Mouse (Mus musculus): ENCODE data around the gene Cdc7. TPM values are rescaled to one million over a fixed set of nuclear protein-coding genes. Genes with fewer than 3 reads are reported as not detected.

The Cdc7 gene
- polyA plus RNA-seq, 1 experiment from 2014 or later = 45.6 TPM

- H3K27ac ChIP-seq (replicated peaks) = no peak overlapping the region
- WGBS = 46% methylated on average over 5 of the region's 5 CpGs
- ATAC-seq (ENCODE audit: low FRiP score, low read depth) = no peak
Observed at GRCm38 (mm10) chr5:106995886-106996538, 31.9 kb downstream of the Cdc7 start.

GRCm38 (mm10) chr5:106996539-106997244, 32.6 kb downstream of the Cdc7 start:
- no peak overlapping the region for H3K9ac ChIP-seq (replicated peaks)
- H3K4me1 ChIP-seq = peaks cover 2% of the 10 kb centered on the region; the same call in 1 of the 2 replicates
- H3K9me3 ChIP-seq = no peaks in the 10 kb centered on the region
- 74% methylated on average over 7 of the region's 7 CpGs for WGBS
- no peaks in the 10 kb centered on the region for H3K36me3 ChIP-seq
- no peak for ATAC-seq (ENCODE audit: low FRiP score, low read depth)
- H3K4me3 ChIP-seq = no peak overlapping the region
- H3K27me3 ChIP-seq = 0 out of 2 replicates have a peak, but pooled peaks cover 3% of the 10 kb centered on the region
- H3K27ac ChIP-seq (replicated peaks) = no peak overlapping the region
- no peak overlapping the region for H3K4me2 ChIP-seq (replicated peaks)

More at GRCm38 (mm10) chr5:106995886-106996538, 31.9 kb downstream of the Cdc7 start:
- Histone ChIP-seq H3K27me3 (no peaks in the 10 kb centered on the region), H3K4me3 (no peak overlapping the region), H3K4me2 (replicated peaks) (no peak overlapping the region), H3K4me1 (no peaks in the 10 kb centered on the region), H3K36me3 (no peaks in the 10 kb centered on the region), H3K9ac (replicated peaks) (no peak overlapping the region), H3K9me3 (no peaks in the 10 kb centered on the region)

DNA sequence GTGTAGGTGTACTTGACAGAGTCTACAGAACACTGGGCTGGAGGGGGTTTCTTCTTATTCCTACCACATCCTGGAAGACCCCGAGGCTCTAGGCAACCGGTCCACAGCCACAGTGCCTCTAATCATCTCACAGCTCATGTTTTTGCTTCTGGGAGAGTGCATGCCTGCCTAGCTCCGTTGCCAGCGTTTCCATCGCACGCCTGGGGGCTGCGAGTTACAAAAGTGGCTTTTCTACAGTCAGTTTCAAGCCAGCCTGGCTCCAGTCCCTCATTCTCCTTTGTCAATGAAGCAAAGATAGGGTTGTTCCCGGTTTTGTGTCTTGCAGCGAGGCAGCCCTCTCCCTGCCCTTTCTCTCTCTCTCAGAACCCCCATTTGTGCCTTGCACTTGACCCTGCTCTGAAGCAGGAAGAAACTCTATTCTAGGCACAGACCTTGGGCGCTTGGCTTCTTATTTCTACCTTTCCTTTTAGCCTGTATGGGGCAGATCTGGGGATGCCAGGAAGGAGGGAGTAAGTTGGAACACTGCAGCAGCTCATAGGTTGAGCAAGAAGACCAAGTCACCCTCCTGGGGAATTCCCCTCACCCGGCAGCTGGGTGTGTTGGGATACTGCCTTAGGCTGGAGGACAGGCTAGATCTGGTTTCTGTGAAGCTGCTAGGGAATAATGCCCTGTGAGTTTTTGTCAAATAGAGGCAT, 37.4 kb downstream of the Cdc7 start:
- no peak overlapping the region for H3K4me2 ChIP-seq (replicated peaks)
- H3K27ac ChIP-seq (replicated peaks) = no peak overlapping the region
- ATAC-seq (ENCODE audit: low FRiP score, low read depth) = no peak
- WGBS = 44% methylated on average over 11 of the region's 11 CpGs
- no peak overlapping the region for H3K9ac ChIP-seq (replicated peaks)
- H3K9me3 ChIP-seq = 0 out of 2 replicates have a peak, but pooled peaks cover 5% of the 10 kb centered on the region
- H3K27me3 ChIP-seq = peaks cover 7% of the 10 kb centered on the region; the same call in 1 of the 2 replicates
- H3K4me1 ChIP-seq = peaks cover 2% of the 10 kb centered on the region; the same call in 1 of the 2 replicates
- no peaks in the 10 kb centered on the region for H3K36me3 ChIP-seq
- H3K4me3 ChIP-seq = no peak overlapping the region

GRCm38 (mm10) chr5:107002091-107002416, 37.9 kb downstream of the Cdc7 start:
- Histone ChIP-seq H3K36me3 (no peaks in the 10 kb centered on the region), H3K9ac (replicated peaks) (no peak overlapping the region), H3K4me3 (no peak overlapping the region), H3K27ac (replicated peaks) (no peak overlapping the region), H3K27me3 (peaks cover 7% of the 10 kb centered on the region; the same call in 1 of the 2 replicates), H3K9me3 (0 out of 2 replicates have a peak, but pooled peaks cover 5% of the 10 kb centered on the region), H3K4me1 (peaks cover 2% of the 10 kb centered on the region; the same call in 1 of the 2 replicates), H3K4me2 (replicated peaks) (no peak overlapping the region)
- 22% methylated on average over 5 of the region's 5 CpGs for WGBS
- no peak for ATAC-seq (ENCODE audit: low FRiP score, low read depth)

GRCm38 (mm10) chr5:107009721-107010120, 45.6 kb downstream of the Cdc7 start:
- Histone ChIP-seq H3K27me3 (no peaks in the 10 kb centered on the region), H3K4me2 (replicated peaks) (no peak overlapping the region), H3K4me1 (peaks cover under 1% of the 10 kb centered on the region; the same call in 1 of the 2 replicates), H3K36me3 (no peaks in the 10 kb centered on the region), H3K9ac (replicated peaks) (no peak overlapping the region), H3K27ac (replicated peaks) (no peak overlapping the region), H3K9me3 (0 out of 2 replicates have a peak, but pooled peaks cover 5% of the 10 kb centered on the region), H3K4me3 (no peak overlapping the region)
- ATAC-seq (ENCODE audit: low FRiP score, low read depth) = no peak
- 95% methylated on average over 3 of the region's 3 CpGs for WGBS

DNA sequence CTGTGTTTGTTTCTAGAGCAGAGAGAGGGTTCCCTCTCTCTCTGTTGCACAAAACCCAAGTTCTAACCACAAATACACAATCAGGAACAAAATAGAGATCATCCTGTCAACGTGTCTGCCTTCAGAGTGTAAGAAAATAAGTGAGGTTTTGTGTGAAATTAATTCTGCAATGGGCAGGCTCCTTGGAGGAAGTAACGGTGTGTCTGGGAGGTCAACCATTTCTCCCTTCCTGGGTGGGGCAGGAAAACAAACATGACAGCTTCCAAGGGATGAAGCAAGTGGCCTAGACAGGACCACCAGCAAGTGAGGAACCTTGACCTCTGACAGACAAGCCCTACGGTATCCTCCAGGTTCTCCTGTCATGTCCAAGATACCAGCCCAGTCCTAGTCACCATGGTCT, 46.2 kb downstream of the Cdc7 start:
- no peaks in the 10 kb centered on the region for H3K27me3 ChIP-seq
- ATAC-seq (ENCODE audit: low FRiP score, low read depth) = no peak
- H3K36me3 ChIP-seq = no peaks in the 10 kb centered on the region
- H3K4me3 ChIP-seq = no peak overlapping the region
- 0 out of 2 replicates have a peak, but pooled peaks cover 5% of the 10 kb centered on the region for H3K9me3 ChIP-seq
- H3K4me1 ChIP-seq = peaks cover 6% of the 10 kb centered on the region; the same call in 1 of the 2 replicates
- WGBS = 82% methylated on average over 3 of the region's 3 CpGs
- no peak overlapping the region for H3K27ac ChIP-seq (replicated peaks)
- H3K9ac ChIP-seq (replicated peaks) = no peak overlapping the region
- no peak overlapping the region for H3K4me2 ChIP-seq (replicated peaks)

DNA sequence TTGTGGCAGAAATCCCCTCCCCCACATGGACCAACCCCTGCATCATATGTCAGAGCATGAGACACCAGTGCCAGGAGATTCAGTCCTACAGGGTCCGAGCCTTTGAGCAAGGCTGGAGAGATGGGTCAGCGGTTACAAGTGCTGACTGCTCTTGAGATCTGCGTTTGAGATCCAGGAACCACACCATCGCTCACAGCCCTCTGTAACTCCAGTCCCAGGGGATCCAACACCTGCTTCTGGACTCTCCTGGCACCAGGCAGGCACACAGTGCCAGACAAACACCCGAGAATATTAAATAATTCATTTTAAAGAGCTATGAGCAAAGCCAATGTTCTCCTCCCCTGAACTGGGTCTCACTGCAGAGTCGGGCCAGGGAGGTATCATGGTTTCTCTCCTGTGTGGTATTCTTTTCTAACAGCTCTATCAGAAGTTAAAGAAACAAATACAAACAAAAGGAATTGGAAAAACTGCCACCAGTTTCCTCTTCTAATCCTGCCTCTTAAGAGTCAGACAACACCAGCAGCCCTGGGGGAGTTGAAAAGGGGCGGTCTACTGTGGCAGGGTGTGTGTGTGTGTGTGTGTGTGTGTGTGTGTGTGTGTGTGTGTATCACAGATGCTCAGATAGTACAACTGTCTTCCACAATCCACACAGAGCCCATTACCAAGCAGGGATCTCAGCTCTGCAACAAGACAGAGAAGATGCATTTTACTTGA, 47.4 kb downstream of the Cdc7 start:
- H3K27me3 ChIP-seq = no peaks in the 10 kb centered on the region
- peaks cover 8% of the 10 kb centered on the region; the same call in 1 of the 2 replicates for H3K4me1 ChIP-seq
- no peak for ATAC-seq (ENCODE audit: low FRiP score, low read depth)
- no peaks in the 10 kb centered on the region for H3K36me3 ChIP-seq
- H3K9ac ChIP-seq (replicated peaks) = no peak overlapping the region
- no peak overlapping the region for H3K4me3 ChIP-seq
- no peak overlapping the region for H3K4me2 ChIP-seq (replicated peaks)
- WGBS = 51% methylated on average over 7 of the region's 7 CpGs
- no peaks in the 10 kb centered on the region for H3K9me3 ChIP-seq
- no peak overlapping the region for H3K27ac ChIP-seq (replicated peaks)

- no peaks in the 10 kb centered on the region for H3K27me3 ChIP-seq
- H3K4me3 ChIP-seq = no peak overlapping the region
- no peak overlapping the region for H3K4me2 ChIP-seq (replicated peaks)
- H3K9me3 ChIP-seq = no peaks in the 10 kb centered on the region
- H3K9ac ChIP-seq (replicated peaks) = no peak overlapping the region
- peaks cover 8% of the 10 kb centered on the region; the same call in 1 of the 2 replicates for H3K4me1 ChIP-seq
- 50% methylated on average over 11 of the region's 11 CpGs for WGBS
- ATAC-seq (ENCODE audit: low FRiP score, low read depth) = no peak
- H3K27ac ChIP-seq (replicated peaks) = no peak overlapping the region
- no peaks in the 10 kb centered on the region for H3K36me3 ChIP-seq
Observed at GRCm38 (mm10) chr5:107012030-107012715, 48.1 kb downstream of the Cdc7 start.

DNA sequence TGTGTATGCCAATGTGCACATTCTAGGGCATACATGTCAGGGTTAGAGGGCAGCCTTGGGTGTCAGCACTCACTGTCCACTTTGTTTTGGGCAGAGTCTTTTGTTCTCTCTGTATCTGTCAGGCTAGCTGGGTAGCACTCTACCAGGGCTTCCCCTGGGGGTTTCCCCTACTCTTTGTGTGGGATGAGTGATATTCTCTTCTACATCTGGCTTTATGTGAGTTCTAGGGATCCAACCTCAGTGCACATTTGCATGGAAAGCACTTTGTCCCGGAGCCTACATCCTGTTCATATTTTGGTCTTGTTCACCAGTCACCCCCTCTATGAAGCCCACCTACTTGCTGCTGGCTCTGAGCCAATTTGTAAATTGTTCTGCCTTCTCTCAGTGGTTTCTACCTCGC, 49.3 kb downstream of the Cdc7 start:
- ATAC-seq (ENCODE audit: low FRiP score, low read depth) = no peak
- peaks cover 8% of the 10 kb centered on the region; the same call in 1 of the 2 replicates for H3K4me1 ChIP-seq
- no peaks in the 10 kb centered on the region for H3K9me3 ChIP-seq
- H3K27ac ChIP-seq (replicated peaks) = no peak overlapping the region
- 79% methylated on average over 2 of the region's 2 CpGs for WGBS
- H3K36me3 ChIP-seq = no peaks in the 10 kb centered on the region
- no peak overlapping the region for H3K9ac ChIP-seq (replicated peaks)
- no peaks in the 10 kb centered on the region for H3K27me3 ChIP-seq
- no peak overlapping the region for H3K4me3 ChIP-seq
- no peak overlapping the region for H3K4me2 ChIP-seq (replicated peaks)

DNA sequence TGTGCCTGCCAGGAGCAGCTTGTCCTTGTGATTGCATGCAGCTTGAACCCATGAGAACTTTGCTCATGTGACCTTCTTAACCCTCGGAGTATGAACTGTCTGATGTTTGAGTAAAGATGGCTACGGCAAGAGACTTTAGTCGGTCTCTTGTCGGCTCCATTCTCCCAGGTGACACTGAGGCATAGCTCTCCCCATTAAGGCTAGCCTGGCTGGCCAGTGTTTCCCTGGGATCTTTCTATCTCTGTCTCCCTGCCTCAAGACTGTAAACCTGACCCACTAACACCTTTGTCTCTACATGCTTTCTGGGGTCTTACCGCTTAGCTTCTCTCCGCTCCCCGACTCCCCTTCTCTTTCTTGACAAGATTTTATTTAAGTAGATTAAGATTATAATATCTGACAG, 50.0 kb downstream of the Cdc7 start:
- Histone ChIP-seq H3K27me3 (no peaks in the 10 kb centered on the region), H3K4me1 (peaks cover 8% of the 10 kb centered on the region; the same call in 1 of the 2 replicates), H3K36me3 (no peaks in the 10 kb centered on the region), H3K9ac (replicated peaks) (no peak overlapping the region), H3K4me2 (replicated peaks) (no peak overlapping the region), H3K27ac (replicated peaks) (no peak overlapping the region), H3K9me3 (no peaks in the 10 kb centered on the region), H3K4me3 (no peak overlapping the region)
- 84% methylated on average over 7 of the region's 7 CpGs for WGBS
- ATAC-seq (ENCODE audit: low FRiP score, low read depth) = no peak

DNA sequence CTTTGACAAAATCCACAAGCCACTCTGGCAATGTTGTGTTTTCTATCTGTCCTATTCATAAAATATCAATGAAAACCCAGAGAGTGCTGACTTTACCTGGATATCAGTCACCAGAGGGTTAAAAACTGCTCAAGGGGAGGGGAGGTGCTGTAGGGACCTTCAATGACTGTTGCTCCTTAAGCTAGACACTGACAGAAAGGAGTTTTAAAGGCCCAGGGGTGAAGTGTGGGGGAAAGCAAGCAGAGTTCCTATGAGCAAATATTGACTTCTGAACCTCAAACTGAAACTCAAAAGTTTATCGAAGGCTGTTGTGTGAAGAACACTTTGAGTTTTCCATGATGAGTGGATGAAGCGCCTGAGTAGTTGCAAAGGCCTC, 50.9 kb downstream of the Cdc7 start:
- no peaks in the 10 kb centered on the region for H3K27me3 ChIP-seq

More for the DNA sequence above, 50.9 kb downstream of the Cdc7 start:
- Histone ChIP-seq H3K4me2 (replicated peaks) (no peak overlapping the region), H3K36me3 (no peaks in the 10 kb centered on the region), H3K27ac (replicated peaks) (no peak overlapping the region), H3K4me3 (no peak overlapping the region), H3K9ac (replicated peaks) (no peak overlapping the region), H3K4me1 (peaks cover 8% of the 10 kb centered on the region; the same call in 1 of the 2 replicates), H3K9me3 (no peaks in the 10 kb centered on the region)
- WGBS = 64% methylated on average over 2 of the region's 2 CpGs
- ATAC-seq (ENCODE audit: low FRiP score, low read depth) = no peak
